Mouse (Mus musculus): ENCODE results near the gene Unc93b1.

DNA sequence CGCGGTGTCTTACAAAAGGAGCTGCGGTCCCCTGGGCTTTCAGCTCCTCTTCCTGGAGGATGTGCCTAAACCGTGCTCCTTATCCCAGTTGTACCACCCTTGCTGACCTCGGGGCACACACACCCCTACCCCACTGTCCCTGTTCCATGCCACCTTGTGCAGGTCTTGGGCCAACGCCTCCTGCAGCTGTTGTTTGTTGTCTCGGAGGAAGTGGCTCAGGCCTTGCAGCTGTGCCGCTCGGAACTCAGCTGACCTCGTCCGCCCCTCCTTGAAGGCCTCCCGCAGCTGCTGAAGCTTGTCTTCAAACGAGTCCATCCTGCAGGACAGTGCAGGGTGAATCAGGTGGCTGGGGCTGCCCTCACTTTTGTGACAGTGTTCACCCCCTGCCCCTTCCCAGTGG lies 11.4 kb upstream of the Unc93b1 start:
- no peak for TF ChIP-seq CTCF (IDR thresholded peaks at IDR 0.05; ENCODE audit: control insufficient read depth, insufficient read depth, insufficient replicate concordance, low read depth, low read length)
- no peak for TF ChIP-seq POLR2A (IDR thresholded peaks at IDR 0.05; ENCODE audit: control insufficient read depth, low read depth, low read length)

All from testis, adult 2 months (tissue).